Mouse (Mus musculus): ENCODE results near the gene Prss35. TPM values are rescaled to one million over a fixed set of nuclear protein-coding genes. Genes with fewer than 3 reads are reported as not detected.

The Prss35 gene
- polyA plus RNA-seq, 1 experiment from 2014 or later, result 35.7 TPM

GRCm38 (mm10) chr9:86707431-86707830 lies 36.0 kb upstream of the Prss35 start:
- H3K27ac ChIP-seq (replicated peaks in 1 of 2; ENCODE audit: control insufficient read depth in 1 of 2, insufficient read depth in 1 of 2, low read depth in 2 of 2, low read length in 2 of 2), result no peak overlapping the region
- no peak overlapping the region for H3K9ac ChIP-seq (ENCODE audit: low read length)
- no peaks in the 10 kb centered on the region for H3K36me3 ChIP-seq (ENCODE audit: control insufficient read depth, insufficient read depth, low read length)
- peaks cover 4 to 7% of the 10 kb centered on the region in 2 experiments; a peak in 1 of 4 replicates for H3K4me1 ChIP-seq (ENCODE audit: control insufficient read depth in 2 of 2, insufficient read depth in 2 of 2, low read length in 2 of 2)
- ATAC-seq (ENCODE audit: insufficient number of reproducible peaks, insufficient read depth, low FRiP score, low read depth), result no peak
- no peak overlapping the region for H3K4me2 ChIP-seq (ENCODE audit: low read length)
- H3K9me3 ChIP-seq (ENCODE audit: control insufficient read depth, low read length), result peaks cover 5% of the 10 kb centered on the region
- no peak overlapping the region for H3K4me3 ChIP-seq (ENCODE audit: control insufficient read depth in 1 of 2, insufficient read depth in 1 of 2, low read depth in 1 of 2, low read length in 2 of 2)
- WGBS, result 64% methylated on average over 1 of the region's 1 CpGs
- no peaks in the 10 kb centered on the region for H3K27me3 ChIP-seq (ENCODE audit: control insufficient read depth, insufficient read depth, low read length)

- Histone ChIP-seq H3K27ac (replicated peaks in 1 of 2; ENCODE audit: control insufficient read depth in 1 of 2, insufficient read depth in 1 of 2, low read depth in 2 of 2, low read length in 2 of 2) (no peak overlapping the region), H3K9ac (ENCODE audit: low read length) (no peak overlapping the region), H3K36me3 (ENCODE audit: control insufficient read depth, insufficient read depth, low read length) (no peaks in the 10 kb centered on the region), H3K4me2 (ENCODE audit: low read length) (no peak overlapping the region), H3K27me3 (ENCODE audit: control insufficient read depth, insufficient read depth, low read length) (no peaks in the 10 kb centered on the region), H3K9me3 (ENCODE audit: control insufficient read depth, low read length) (no peaks in the 10 kb centered on the region), H3K4me3 (ENCODE audit: control insufficient read depth in 1 of 2, insufficient read depth in 1 of 2, low read depth in 1 of 2, low read length in 2 of 2) (no peak overlapping the region), H3K4me1 (ENCODE audit: control insufficient read depth in 2 of 2, insufficient read depth in 2 of 2, low read length in 2 of 2) (peaks cover 4 to 7% of the 10 kb centered on the region in 2 experiments; a peak in 1 of 4 replicates)
- WGBS, result 61% methylated on average over 6 of the region's 6 CpGs
- ATAC-seq (ENCODE audit: insufficient number of reproducible peaks, insufficient read depth, low FRiP score, low read depth), result no peak
Measured at GRCm38 (mm10) chr9:86708921-86709320, 34.5 kb upstream of the Prss35 start.

- H3K4me2 ChIP-seq (ENCODE audit: low read length), result no peak overlapping the region
- 62% methylated on average over 2 of the region's 2 CpGs for WGBS
- no peaks in the 10 kb centered on the region for H3K36me3 ChIP-seq (ENCODE audit: control insufficient read depth, insufficient read depth, low read length)
- H3K9ac ChIP-seq (ENCODE audit: low read length), result no peak overlapping the region
- no peak for ATAC-seq (ENCODE audit: insufficient number of reproducible peaks, insufficient read depth, low FRiP score, low read depth)
- H3K27ac ChIP-seq (replicated peaks in 1 of 2; ENCODE audit: control insufficient read depth in 1 of 2, insufficient read depth in 1 of 2, low read depth in 2 of 2, low read length in 2 of 2), result no peak overlapping the region
- peaks cover 4 to 7% of the 10 kb centered on the region in 2 experiments; a peak in 1 of 4 replicates for H3K4me1 ChIP-seq (ENCODE audit: control insufficient read depth in 2 of 2, insufficient read depth in 2 of 2, low read length in 2 of 2)
- H3K4me3 ChIP-seq (ENCODE audit: control insufficient read depth in 1 of 2, insufficient read depth in 1 of 2, low read depth in 1 of 2, low read length in 2 of 2), result no peak overlapping the region
- H3K27me3 ChIP-seq (ENCODE audit: control insufficient read depth, insufficient read depth, low read length), result no peaks in the 10 kb centered on the region
- no peaks in the 10 kb centered on the region for H3K9me3 ChIP-seq (ENCODE audit: control insufficient read depth, low read length)
Measured at GRCm38 (mm10) chr9:86710091-86710634, 33.3 kb upstream of the Prss35 start.

GRCm38 (mm10) chr9:86712648-86713047 lies 30.8 kb upstream of the Prss35 start:
- Histone ChIP-seq H3K4me3 (ENCODE audit: control insufficient read depth in 1 of 2, insufficient read depth in 1 of 2, low read depth in 1 of 2, low read length in 2 of 2) (no peak overlapping the region), H3K4me1 (ENCODE audit: control insufficient read depth in 2 of 2, insufficient read depth in 2 of 2, low read length in 2 of 2) (peaks cover 4 to 7% of the 10 kb centered on the region in 2 experiments; a peak in 1 of 4 replicates), H3K4me2 (ENCODE audit: low read length) (no peak overlapping the region), H3K36me3 (ENCODE audit: control insufficient read depth, insufficient read depth, low read length) (no peaks in the 10 kb centered on the region), H3K27me3 (ENCODE audit: control insufficient read depth, insufficient read depth, low read length) (no peaks in the 10 kb centered on the region), H3K27ac (replicated peaks in 1 of 2; ENCODE audit: control insufficient read depth in 1 of 2, insufficient read depth in 1 of 2, low read depth in 2 of 2, low read length in 2 of 2) (no peak overlapping the region), H3K9ac (ENCODE audit: low read length) (no peak overlapping the region), H3K9me3 (ENCODE audit: control insufficient read depth, low read length) (no peaks in the 10 kb centered on the region)
- ATAC-seq (ENCODE audit: insufficient number of reproducible peaks, insufficient read depth, low FRiP score, low read depth), result no peak
- WGBS, result 66% methylated on average over 2 of the region's 2 CpGs

- no peaks in the 10 kb centered on the region for H3K36me3 ChIP-seq (ENCODE audit: control insufficient read depth, insufficient read depth, low read length)
- no peaks in the 10 kb centered on the region for H3K9me3 ChIP-seq (ENCODE audit: control insufficient read depth, low read length)
- peaks cover under 1 to 7% of the 10 kb centered on the region in 2 experiments; a peak in 2 of 4 replicates for H3K4me1 ChIP-seq (ENCODE audit: control insufficient read depth in 2 of 2, insufficient read depth in 2 of 2, low read length in 2 of 2)
- no peak overlapping the region for H3K4me3 ChIP-seq (ENCODE audit: control insufficient read depth in 1 of 2, insufficient read depth in 1 of 2, low read depth in 1 of 2, low read length in 2 of 2)
- no peak overlapping the region for H3K27ac ChIP-seq (replicated peaks in 1 of 2; ENCODE audit: control insufficient read depth in 1 of 2, insufficient read depth in 1 of 2, low read depth in 2 of 2, low read length in 2 of 2)
- no peaks in the 10 kb centered on the region for H3K27me3 ChIP-seq (ENCODE audit: control insufficient read depth, insufficient read depth, low read length)
- ATAC-seq (ENCODE audit: insufficient number of reproducible peaks, insufficient read depth, low FRiP score, low read depth), result no peak
- no peak overlapping the region for H3K4me2 ChIP-seq (ENCODE audit: low read length)
- H3K9ac ChIP-seq (ENCODE audit: low read length), result no peak overlapping the region
- 84% methylated on average over 3 of the region's 3 CpGs for WGBS
Measured at GRCm38 (mm10) chr9:86714089-86714488, 29.4 kb upstream of the Prss35 start.

- Histone ChIP-seq H3K4me2 (ENCODE audit: low read length) (no peak overlapping the region), H3K9me3 (ENCODE audit: control insufficient read depth, low read length) (no peaks in the 10 kb centered on the region), H3K4me1 (ENCODE audit: control insufficient read depth in 2 of 2, insufficient read depth in 2 of 2, low read length in 2 of 2) (peaks cover 0 to 2% of the 10 kb centered on the region in 2 experiments; a peak in 1 of 4 replicates), H3K27ac (replicated peaks in 1 of 2; ENCODE audit: control insufficient read depth in 1 of 2, insufficient read depth in 1 of 2, low read depth in 2 of 2, low read length in 2 of 2) (no peak overlapping the region), H3K36me3 (ENCODE audit: control insufficient read depth, insufficient read depth, low read length) (no peaks in the 10 kb centered on the region), H3K27me3 (ENCODE audit: control insufficient read depth, insufficient read depth, low read length) (no peaks in the 10 kb centered on the region), H3K9ac (ENCODE audit: low read length) (no peak overlapping the region), H3K4me3 (ENCODE audit: control insufficient read depth in 1 of 2, insufficient read depth in 1 of 2, low read depth in 1 of 2, low read length in 2 of 2) (no peak overlapping the region)
- WGBS, result 37% methylated on average over 2 of the region's 2 CpGs
- no peak for ATAC-seq (ENCODE audit: insufficient number of reproducible peaks, insufficient read depth, low FRiP score, low read depth)
Measured at GRCm38 (mm10) chr9:86716540-86716939, 26.9 kb upstream of the Prss35 start.

GRCm38 (mm10) chr9:86717119-86717518 lies 26.3 kb upstream of the Prss35 start:
- 55% methylated on average over 5 of the region's 5 CpGs for WGBS

GRCm38 (mm10) chr9:86720227-86720626 lies 23.2 kb upstream of the Prss35 start:
- H3K4me2 ChIP-seq (ENCODE audit: low read length), result no peak overlapping the region
- no peak overlapping the region for H3K27ac ChIP-seq (replicated peaks in 1 of 2; ENCODE audit: control insufficient read depth in 1 of 2, insufficient read depth in 1 of 2, low read depth in 2 of 2, low read length in 2 of 2)
- H3K36me3 ChIP-seq (ENCODE audit: control insufficient read depth, insufficient read depth, low read length), result no peaks in the 10 kb centered on the region
- no peak overlapping the region for H3K9ac ChIP-seq (ENCODE audit: low read length)
- no peaks in the 10 kb centered on the region for H3K27me3 ChIP-seq (ENCODE audit: control insufficient read depth, insufficient read depth, low read length)
- no peaks in the 10 kb centered on the region for H3K9me3 ChIP-seq (ENCODE audit: control insufficient read depth, low read length)
- peaks cover 0 to 2% of the 10 kb centered on the region in 2 experiments; a peak in 1 of 4 replicates for H3K4me1 ChIP-seq (ENCODE audit: control insufficient read depth in 2 of 2, insufficient read depth in 2 of 2, low read length in 2 of 2)
- WGBS, result 89% methylated on average over 5 of the region's 5 CpGs
- H3K4me3 ChIP-seq (ENCODE audit: control insufficient read depth in 1 of 2, insufficient read depth in 1 of 2, low read depth in 1 of 2, low read length in 2 of 2), result no peak overlapping the region
- ATAC-seq (ENCODE audit: insufficient number of reproducible peaks, insufficient read depth, low FRiP score, low read depth), result no peak

More at GRCm38 (mm10) chr9:86717119-86717518, 26.3 kb upstream of the Prss35 start:
- Histone ChIP-seq H3K4me1 (ENCODE audit: control insufficient read depth in 2 of 2, insufficient read depth in 2 of 2, low read length in 2 of 2) (peaks cover 0 to 2% of the 10 kb centered on the region in 2 experiments; a peak in 1 of 4 replicates), H3K4me2 (ENCODE audit: low read length) (no peak overlapping the region), H3K27ac (replicated peaks in 1 of 2; ENCODE audit: control insufficient read depth in 1 of 2, insufficient read depth in 1 of 2, low read depth in 2 of 2, low read length in 2 of 2) (no peak overlapping the region), H3K27me3 (ENCODE audit: control insufficient read depth, insufficient read depth, low read length) (no peaks in the 10 kb centered on the region), H3K36me3 (ENCODE audit: control insufficient read depth, insufficient read depth, low read length) (no peaks in the 10 kb centered on the region), H3K9me3 (ENCODE audit: control insufficient read depth, low read length) (no peaks in the 10 kb centered on the region), H3K4me3 (ENCODE audit: control insufficient read depth in 1 of 2, insufficient read depth in 1 of 2, low read depth in 1 of 2, low read length in 2 of 2) (no peak overlapping the region), H3K9ac (ENCODE audit: low read length) (no peak overlapping the region)
- no peak for ATAC-seq (ENCODE audit: insufficient number of reproducible peaks, insufficient read depth, low FRiP score, low read depth)

Measured in heart, embryonic 14.5 days (tissue).